Mouse (Mus musculus): ENCODE measurements around the gene Jak1. TPM values are rescaled to one million over a fixed set of nuclear protein-coding genes. Genes with fewer than 3 reads are reported as not detected.

Jak1 gene
- polyA plus RNA-seq, 1 experiment from 2014 or later: 65.1 TPM

DNA sequence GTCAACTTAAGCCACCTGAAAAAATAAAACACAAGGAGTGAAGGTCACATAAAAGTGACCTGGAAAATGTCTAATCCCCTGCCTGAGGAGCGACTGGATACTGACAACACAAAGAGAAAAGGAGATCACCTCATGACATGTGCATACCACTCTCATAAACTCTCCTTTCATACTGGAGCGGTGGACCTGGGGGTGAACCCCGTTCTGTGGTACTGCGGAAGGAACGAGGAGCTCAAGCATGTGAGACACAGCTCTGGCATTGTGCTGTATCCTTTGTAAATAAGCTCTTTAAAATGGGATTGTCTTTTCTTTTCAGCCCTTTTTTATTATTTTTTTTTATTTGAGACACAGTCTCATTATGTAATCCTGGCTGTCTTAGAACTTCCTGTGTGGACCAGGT lies 84.4 kb downstream of the Jak1 start:
- Histone ChIP-seq H3K9ac (ENCODE audit: low read depth, low read length) (no peak overlapping the region), H3K4me2 (no peak overlapping the region), H3K27me3 (ENCODE audit: control insufficient read depth, insufficient read depth, low read length) (no peaks in the 10 kb centered on the region), H3K9me3 (replicated peaks; ENCODE audit: control insufficient read depth, low read length) (no peaks in the 10 kb centered on the region), H3K27ac (ENCODE audit: low read depth, low read length) (no peak overlapping the region), H3K4me1 (ENCODE audit: control insufficient read depth, insufficient read depth, low read length) (peaks cover 25% of the 10 kb centered on the region), H3K36me3 (ENCODE audit: control insufficient read depth, insufficient read depth, low read length) (peaks cover 2% of the 10 kb centered on the region), H3K4me3 (ENCODE audit: low read depth, low read length) (no peak overlapping the region)
- no peak for ATAC-seq (replicated peaks; ENCODE audit: insufficient number of reproducible peaks, low FRiP score, low TSS enrichment)
- WGBS (ENCODE audit: insufficient replicate concordance): 67% methylated on average over 5 of the region's 5 CpGs

DNA sequence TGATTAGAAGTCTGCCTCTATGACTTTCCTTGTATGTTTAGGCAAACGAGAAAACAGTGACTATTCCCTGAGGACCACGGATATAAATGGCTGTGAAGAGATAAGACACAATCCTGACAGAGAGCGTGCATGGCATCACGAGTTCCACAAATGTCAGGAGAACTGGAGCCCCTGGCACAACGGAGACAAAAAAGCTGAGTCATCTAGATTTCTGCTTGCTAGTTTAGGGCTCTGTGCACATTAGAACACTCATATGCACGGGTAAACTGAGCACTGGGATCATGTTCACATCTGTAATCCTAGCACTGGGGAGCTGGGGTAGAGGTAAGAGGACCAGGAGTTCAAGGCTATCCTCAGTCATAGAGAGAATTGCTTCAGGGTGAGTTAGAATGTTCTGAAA lies 85.2 kb downstream of the Jak1 start:
- 26% methylated on average over 6 of the region's 6 CpGs for WGBS (ENCODE audit: insufficient replicate concordance)
- ATAC-seq (replicated peaks; ENCODE audit: insufficient number of reproducible peaks, low FRiP score, low TSS enrichment): no peak
- Histone ChIP-seq H3K4me2 (no peak overlapping the region), H3K4me1 (ENCODE audit: control insufficient read depth, insufficient read depth, low read length) (peaks cover 25% of the 10 kb centered on the region), H3K27me3 (ENCODE audit: control insufficient read depth, insufficient read depth, low read length) (no peaks in the 10 kb centered on the region), H3K9ac (ENCODE audit: low read depth, low read length) (no peak overlapping the region), H3K9me3 (replicated peaks; ENCODE audit: control insufficient read depth, low read length) (no peaks in the 10 kb centered on the region), H3K4me3 (ENCODE audit: low read depth, low read length) (no peak overlapping the region), H3K27ac (ENCODE audit: low read depth, low read length) (0 out of 2 replicates have a peak overlapping the region, but pooled peaks have one; percentile 24), H3K36me3 (ENCODE audit: control insufficient read depth, insufficient read depth, low read length) (peaks cover 2% of the 10 kb centered on the region)

GRCm38 (mm10) chr4:101179076-101179475 lies 86.0 kb downstream of the Jak1 start:
- H3K4me3 ChIP-seq (ENCODE audit: low read depth, low read length): no peak overlapping the region
- no peak for ATAC-seq (replicated peaks; ENCODE audit: insufficient number of reproducible peaks, low FRiP score, low TSS enrichment)
- peaks cover 2% of the 10 kb centered on the region for H3K36me3 ChIP-seq (ENCODE audit: control insufficient read depth, insufficient read depth, low read length)
- H3K27ac ChIP-seq (ENCODE audit: low read depth, low read length): no peak overlapping the region
- no peak overlapping the region for H3K9ac ChIP-seq (ENCODE audit: low read depth, low read length)
- H3K4me1 ChIP-seq (ENCODE audit: control insufficient read depth, insufficient read depth, low read length): peaks cover 25% of the 10 kb centered on the region
- H3K4me2 ChIP-seq: no peak overlapping the region
- 57% methylated on average over 5 of the region's 5 CpGs for WGBS (ENCODE audit: insufficient replicate concordance)
- no peaks in the 10 kb centered on the region for H3K9me3 ChIP-seq (replicated peaks; ENCODE audit: control insufficient read depth, low read length)
- no peaks in the 10 kb centered on the region for H3K27me3 ChIP-seq (ENCODE audit: control insufficient read depth, insufficient read depth, low read length)

DNA sequence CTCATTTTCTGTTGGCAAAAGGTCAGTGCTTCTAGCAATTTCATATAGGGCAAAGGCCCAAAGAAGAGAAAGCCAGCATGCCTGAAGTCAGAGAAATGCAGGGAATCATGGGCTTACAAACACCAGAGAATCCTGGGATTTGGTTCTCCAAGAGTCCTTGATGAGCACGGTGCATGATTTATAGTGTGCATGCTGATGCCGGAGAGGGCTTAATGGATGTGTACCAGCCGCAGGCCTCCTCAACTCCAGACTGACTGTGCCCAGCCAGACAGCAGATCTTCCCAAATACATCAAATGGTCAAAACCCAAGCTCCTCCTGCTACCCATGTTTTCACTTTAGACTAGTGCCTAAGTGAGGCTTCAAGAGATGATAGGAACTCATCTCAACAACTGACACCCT lies 87.3 kb downstream of the Jak1 start:
- WGBS (ENCODE audit: insufficient replicate concordance): 86% methylated on average over 3 of the region's 3 CpGs
- peaks cover 2% of the 10 kb centered on the region for H3K36me3 ChIP-seq (ENCODE audit: control insufficient read depth, insufficient read depth, low read length)
- no peak overlapping the region for H3K4me2 ChIP-seq
- no peak overlapping the region for H3K9ac ChIP-seq (ENCODE audit: low read depth, low read length)
- H3K4me3 ChIP-seq (ENCODE audit: low read depth, low read length): no peak overlapping the region
- H3K9me3 ChIP-seq (replicated peaks; ENCODE audit: control insufficient read depth, low read length): no peaks in the 10 kb centered on the region
- H3K27me3 ChIP-seq (ENCODE audit: control insufficient read depth, insufficient read depth, low read length): no peaks in the 10 kb centered on the region
- peaks cover 25% of the 10 kb centered on the region for H3K4me1 ChIP-seq (ENCODE audit: control insufficient read depth, insufficient read depth, low read length)
- H3K27ac ChIP-seq (ENCODE audit: low read depth, low read length): no peak overlapping the region
- ATAC-seq (replicated peaks; ENCODE audit: insufficient number of reproducible peaks, low FRiP score, low TSS enrichment): no peak

DNA sequence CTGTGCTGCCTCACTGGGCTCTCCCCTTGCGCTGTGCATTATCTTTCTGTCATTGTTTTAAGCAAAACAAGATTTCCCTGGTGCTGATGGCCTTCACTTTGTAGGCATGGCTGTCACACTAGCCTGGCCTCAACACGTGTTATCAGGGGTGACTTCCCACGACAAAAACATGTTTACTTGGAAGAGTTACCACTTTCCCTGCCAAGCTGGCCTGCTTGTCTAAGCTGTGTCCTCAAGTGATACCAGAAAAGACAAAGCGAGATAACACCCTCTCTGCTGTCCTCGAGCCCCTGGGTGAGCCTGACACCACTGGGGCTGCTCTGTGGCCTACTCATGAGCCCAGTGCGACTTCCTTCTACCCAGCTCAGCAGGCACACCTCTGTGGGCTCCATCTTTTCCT lies 89.0 kb downstream of the Jak1 start:
- Histone ChIP-seq H3K36me3 (ENCODE audit: control insufficient read depth, insufficient read depth, low read length) (peaks cover 2% of the 10 kb centered on the region), H3K4me1 (ENCODE audit: control insufficient read depth, insufficient read depth, low read length) (peaks cover 24% of the 10 kb centered on the region), H3K4me3 (ENCODE audit: low read depth, low read length) (no peak overlapping the region), H3K27ac (ENCODE audit: low read depth, low read length) (no peak overlapping the region), H3K9ac (ENCODE audit: low read depth, low read length) (no peak overlapping the region), H3K4me2 (no peak overlapping the region), H3K9me3 (replicated peaks; ENCODE audit: control insufficient read depth, low read length) (no peaks in the 10 kb centered on the region), H3K27me3 (ENCODE audit: control insufficient read depth, insufficient read depth, low read length) (no peaks in the 10 kb centered on the region)
- 19% methylated on average over 6 of the region's 6 CpGs for WGBS (ENCODE audit: insufficient replicate concordance)
- ATAC-seq (replicated peaks; ENCODE audit: insufficient number of reproducible peaks, low FRiP score, low TSS enrichment): peak; percentile 40; the same call in 1 of the 2 replicates

DNA sequence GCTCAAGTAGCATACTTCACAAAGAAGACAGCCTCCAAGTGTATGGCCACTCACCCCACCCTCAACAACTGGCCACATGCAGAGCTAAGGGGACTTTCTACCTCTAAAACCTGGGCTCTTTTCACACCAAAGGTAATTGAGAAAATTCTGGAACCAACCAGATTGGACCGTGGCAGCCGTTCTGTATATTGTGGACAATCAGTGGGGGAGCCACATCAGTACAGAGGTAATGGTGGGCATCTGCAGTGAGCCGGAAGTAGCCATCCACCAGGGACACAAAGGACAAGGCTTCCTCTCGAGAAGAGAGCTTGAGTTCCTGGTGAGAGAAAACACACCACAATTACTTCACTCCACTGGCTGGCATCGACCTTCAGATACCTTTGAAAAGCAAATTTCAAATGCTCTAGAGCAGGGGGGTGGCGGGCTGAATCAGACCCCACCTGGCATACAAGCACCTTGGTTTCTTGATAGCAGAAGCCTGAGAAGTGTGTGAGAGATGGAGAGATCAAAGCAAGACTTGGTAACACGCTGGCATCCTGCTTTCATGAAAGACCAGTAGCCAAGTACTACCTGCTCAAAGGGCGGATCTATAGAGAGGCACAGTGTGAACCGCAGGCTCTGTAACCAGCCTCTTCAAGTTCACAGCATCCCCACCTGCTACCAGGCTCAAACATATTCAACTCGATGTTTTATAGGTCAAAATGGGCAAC lies 90.0 kb downstream of the Jak1 start:
- H3K27ac ChIP-seq (ENCODE audit: low read depth, low read length): no peak overlapping the region
- H3K4me1 ChIP-seq (ENCODE audit: control insufficient read depth, insufficient read depth, low read length): peaks cover 18% of the 10 kb centered on the region
- H3K4me3 ChIP-seq (ENCODE audit: low read depth, low read length): no peak overlapping the region
- H3K9me3 ChIP-seq (replicated peaks; ENCODE audit: control insufficient read depth, low read length): no peaks in the 10 kb centered on the region
- H3K27me3 ChIP-seq (ENCODE audit: control insufficient read depth, insufficient read depth, low read length): no peaks in the 10 kb centered on the region
- no peak overlapping the region for H3K4me2 ChIP-seq
- WGBS (ENCODE audit: insufficient replicate concordance): 85% methylated on average over 10 of the region's 10 CpGs
- no peak overlapping the region for H3K9ac ChIP-seq (ENCODE audit: low read depth, low read length)
- H3K36me3 ChIP-seq (ENCODE audit: control insufficient read depth, insufficient read depth, low read length): peaks cover 8% of the 10 kb centered on the region
- ATAC-seq (replicated peaks; ENCODE audit: insufficient number of reproducible peaks, low FRiP score, low TSS enrichment): no peak

- peaks cover 8% of the 10 kb centered on the region for H3K36me3 ChIP-seq (ENCODE audit: control insufficient read depth, insufficient read depth, low read length)
- no peaks in the 10 kb centered on the region for H3K9me3 ChIP-seq (replicated peaks; ENCODE audit: control insufficient read depth, low read length)
- 68% methylated on average over 2 of the region's 2 CpGs for WGBS (ENCODE audit: insufficient replicate concordance)
- H3K27ac ChIP-seq (ENCODE audit: low read depth, low read length): no peak overlapping the region
- peaks cover 8% of the 10 kb centered on the region for H3K4me1 ChIP-seq (ENCODE audit: control insufficient read depth, insufficient read depth, low read length)
- ATAC-seq (replicated peaks; ENCODE audit: insufficient number of reproducible peaks, low FRiP score, low TSS enrichment): no peak
- H3K27me3 ChIP-seq (ENCODE audit: control insufficient read depth, insufficient read depth, low read length): no peaks in the 10 kb centered on the region
- H3K4me2 ChIP-seq: no peak overlapping the region
- no peak overlapping the region for H3K9ac ChIP-seq (ENCODE audit: low read depth, low read length)
- no peak overlapping the region for H3K4me3 ChIP-seq (ENCODE audit: low read depth, low read length)
These were observed 92.3 kb downstream of the Jak1 start for GRCm38 (mm10) chr4:101172738-101173137.

DNA sequence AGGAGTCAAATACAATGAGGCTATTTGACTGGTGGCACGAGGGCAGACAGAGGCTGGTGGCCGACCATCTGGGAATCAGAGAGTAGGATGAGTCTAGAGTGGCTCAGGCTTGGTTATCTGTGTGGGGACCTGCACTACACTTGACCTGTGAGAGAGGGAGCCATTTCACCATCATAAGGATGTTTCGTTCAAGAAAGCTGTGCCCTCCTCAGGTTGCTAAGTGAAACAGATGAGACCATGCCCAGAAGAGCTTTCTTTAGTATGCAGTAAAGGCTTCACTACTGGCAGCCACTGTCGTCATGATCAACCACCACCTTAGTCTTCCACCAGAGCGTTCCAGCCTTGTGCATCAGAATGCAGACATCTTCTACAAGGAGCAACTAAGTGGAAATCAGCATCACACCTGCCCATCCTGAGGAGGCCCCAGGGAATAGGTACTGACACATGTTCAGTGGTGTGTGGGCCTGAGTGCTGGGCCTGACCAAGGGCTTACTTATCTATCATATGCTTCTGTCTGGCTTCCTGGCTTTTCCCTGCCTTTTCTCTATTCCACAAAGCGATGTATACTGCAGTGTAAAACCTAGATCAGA lies 96.8 kb downstream of the Jak1 start:
- no peak overlapping the region for H3K4me2 ChIP-seq
- WGBS (ENCODE audit: insufficient replicate concordance): 51% methylated on average over 6 of the region's 6 CpGs
- H3K4me1 ChIP-seq (ENCODE audit: control insufficient read depth, insufficient read depth, low read length): no peaks in the 10 kb centered on the region; the same call in 1 of the 2 replicates
- no peaks in the 10 kb centered on the region for H3K27me3 ChIP-seq (ENCODE audit: control insufficient read depth, insufficient read depth, low read length)
- no peaks in the 10 kb centered on the region for H3K9me3 ChIP-seq (replicated peaks; ENCODE audit: control insufficient read depth, low read length)
- no peak overlapping the region for H3K27ac ChIP-seq (ENCODE audit: low read depth, low read length)
- H3K4me3 ChIP-seq (ENCODE audit: low read depth, low read length): no peak overlapping the region
- no peak for ATAC-seq (replicated peaks; ENCODE audit: insufficient number of reproducible peaks, low FRiP score, low TSS enrichment)
- no peak overlapping the region for H3K9ac ChIP-seq (ENCODE audit: low read depth, low read length)
- peaks cover 8% of the 10 kb centered on the region; the same call in 1 of the 2 replicates for H3K36me3 ChIP-seq (ENCODE audit: control insufficient read depth, insufficient read depth, low read length)

DNA sequence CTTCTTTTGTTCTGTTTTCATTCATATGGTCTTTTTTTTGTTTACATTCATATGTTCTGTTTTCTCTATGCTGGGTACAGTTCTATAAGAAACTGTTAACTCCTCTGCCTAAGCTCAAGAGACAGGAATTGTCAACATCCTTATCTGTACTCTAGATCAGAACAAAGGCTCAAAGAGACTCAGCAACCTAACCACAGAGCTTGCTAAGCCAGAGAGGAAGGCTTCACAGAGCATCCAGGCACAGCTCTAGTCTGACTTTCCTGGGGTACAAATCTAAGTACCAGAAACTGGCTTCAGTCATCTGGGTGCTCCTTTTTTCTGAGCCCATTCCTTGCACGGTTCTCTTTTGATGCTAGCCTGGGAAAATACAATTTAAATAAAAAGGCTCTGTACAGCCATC lies 97.3 kb downstream of the Jak1 start:
- no peaks in the 10 kb centered on the region for H3K27me3 ChIP-seq (ENCODE audit: control insufficient read depth, insufficient read depth, low read length)
- no peak overlapping the region for H3K4me2 ChIP-seq
- no peak overlapping the region for H3K27ac ChIP-seq (ENCODE audit: low read depth, low read length)
- H3K9me3 ChIP-seq (replicated peaks; ENCODE audit: control insufficient read depth, low read length): no peaks in the 10 kb centered on the region
- no peaks in the 10 kb centered on the region; the same call in 1 of the 2 replicates for H3K4me1 ChIP-seq (ENCODE audit: control insufficient read depth, insufficient read depth, low read length)
- H3K36me3 ChIP-seq (ENCODE audit: control insufficient read depth, insufficient read depth, low read length): peaks cover 8% of the 10 kb centered on the region; the same call in 1 of the 2 replicates
- WGBS (ENCODE audit: insufficient replicate concordance): 80% methylated on average over 1 of the region's 1 CpGs
- no peak for ATAC-seq (replicated peaks; ENCODE audit: insufficient number of reproducible peaks, low FRiP score, low TSS enrichment)
- no peak overlapping the region for H3K4me3 ChIP-seq (ENCODE audit: low read depth, low read length)
- no peak overlapping the region for H3K9ac ChIP-seq (ENCODE audit: low read depth, low read length)

Data from heart, embryonic 11.5 days (tissue).